Mouse (Mus musculus) right cerebral cortex, postnatal 25 days (tissue): Measurements from ENCODE around the gene Myo1h.

Experiments
- DNase-seq: peaks from one replicate; pipeline ENCODE4 v3.0.0; 2022

Gene Myo1h

DNA sequence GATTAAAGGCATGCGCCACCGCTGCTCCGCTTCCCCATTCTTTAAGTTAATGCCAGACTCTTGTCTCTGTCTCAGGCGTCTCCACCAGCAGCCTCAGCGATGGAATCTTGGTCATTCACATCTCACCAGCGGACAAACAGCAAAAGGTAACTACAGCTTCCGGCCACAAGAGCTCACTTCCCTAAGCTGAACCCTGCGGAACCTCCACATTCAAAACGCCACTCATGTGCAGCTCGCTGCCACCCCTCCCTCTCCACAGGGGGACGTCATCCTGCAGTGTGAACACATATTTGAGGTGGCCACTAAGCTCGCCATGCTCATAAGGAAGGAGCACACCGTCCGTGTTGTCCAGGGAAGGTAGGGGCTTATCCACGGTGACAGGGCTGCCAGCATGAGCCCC, 72.0 kb downstream of the Myo1h start:
- DNase-seq = no peak

DNA sequence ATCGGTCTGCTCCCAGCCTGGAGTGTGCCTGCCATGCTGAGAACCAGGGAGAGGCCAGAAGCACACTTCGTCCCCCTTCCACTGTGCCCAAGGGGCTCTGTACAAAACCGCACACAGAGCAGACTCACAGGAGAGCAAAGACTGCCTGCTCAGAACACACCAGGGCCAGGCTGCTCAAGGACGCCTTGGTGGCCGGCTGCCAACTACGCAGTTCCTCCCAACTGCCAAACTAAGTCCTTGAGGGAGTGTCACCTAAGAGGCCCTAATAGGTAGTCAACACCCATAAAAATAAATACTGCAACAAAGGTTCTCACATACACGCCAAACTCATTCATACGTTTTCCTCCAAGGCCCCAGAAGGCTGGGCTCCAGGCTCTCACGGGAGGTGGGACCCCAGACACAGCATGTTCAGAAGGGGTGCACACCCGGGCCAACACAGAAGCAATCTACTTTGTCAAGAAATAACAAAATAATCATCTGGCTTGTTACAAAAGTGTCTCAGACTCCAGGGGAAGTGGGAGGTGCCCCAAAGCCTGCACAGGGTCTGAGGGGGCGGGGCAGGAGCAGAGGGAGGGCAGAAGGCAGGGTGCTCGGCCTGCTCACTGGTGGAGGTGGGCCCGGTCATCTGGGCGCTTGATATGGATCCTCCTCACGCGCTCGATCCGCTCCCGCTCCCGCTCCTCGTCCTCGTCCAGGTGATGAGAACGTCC, 76.2 kb downstream of the Myo1h start:
- no peak for DNase-seq

DNA sequence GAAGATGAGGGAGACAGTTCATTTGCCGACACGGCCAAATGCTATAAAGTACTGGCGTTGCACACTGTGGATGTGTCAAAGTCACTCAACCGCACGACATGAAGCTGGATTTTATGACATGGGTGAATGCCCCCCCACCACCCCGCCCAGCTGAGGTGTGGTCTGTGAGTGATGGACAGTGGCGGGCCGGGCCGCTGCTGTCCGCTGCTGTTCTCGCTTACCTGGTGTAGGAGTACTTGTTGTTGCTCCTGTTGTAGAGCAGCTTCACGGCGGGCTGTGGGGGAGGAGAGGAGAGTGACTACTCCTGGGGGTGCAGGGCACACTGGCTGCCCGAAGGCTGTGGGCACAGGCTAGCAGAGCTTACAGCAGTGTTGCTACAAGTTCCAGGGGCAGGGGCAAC, 79.2 kb downstream of the Myo1h start:
- no peak for DNase-seq

DNA sequence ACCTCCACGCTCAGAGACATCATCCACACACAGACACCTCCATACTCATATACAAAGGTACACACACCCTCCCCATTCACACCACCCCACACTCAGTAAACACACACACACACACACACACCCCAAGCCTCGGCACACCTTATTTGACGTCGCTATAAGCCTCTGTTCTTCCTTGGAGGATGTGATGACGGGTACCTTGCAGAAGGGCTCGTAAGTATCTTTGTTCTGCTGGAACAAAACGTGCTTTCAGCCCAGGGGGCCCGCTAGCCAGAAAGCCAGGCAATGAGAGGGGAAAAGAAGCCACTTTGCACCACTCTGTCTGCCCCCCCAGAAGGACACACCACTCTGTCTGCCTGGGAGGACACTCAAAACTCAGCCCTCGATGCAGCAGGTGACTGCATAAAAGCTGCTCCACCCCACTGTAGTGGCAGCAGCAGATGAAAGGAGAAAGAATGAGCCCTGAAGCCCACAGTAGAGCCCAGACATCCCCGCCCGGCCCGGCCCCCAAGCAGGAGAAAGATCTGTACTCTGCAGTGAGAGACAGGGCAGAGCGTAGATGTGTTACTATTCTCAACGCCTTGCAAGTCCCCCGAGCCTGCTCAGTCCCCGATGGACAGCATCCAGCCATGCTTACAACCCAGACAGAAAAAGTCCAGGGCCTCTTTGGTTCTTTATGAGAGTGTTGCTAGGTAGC, 80.0 kb downstream of the Myo1h start:
- DNase-seq = no peak

DNA sequence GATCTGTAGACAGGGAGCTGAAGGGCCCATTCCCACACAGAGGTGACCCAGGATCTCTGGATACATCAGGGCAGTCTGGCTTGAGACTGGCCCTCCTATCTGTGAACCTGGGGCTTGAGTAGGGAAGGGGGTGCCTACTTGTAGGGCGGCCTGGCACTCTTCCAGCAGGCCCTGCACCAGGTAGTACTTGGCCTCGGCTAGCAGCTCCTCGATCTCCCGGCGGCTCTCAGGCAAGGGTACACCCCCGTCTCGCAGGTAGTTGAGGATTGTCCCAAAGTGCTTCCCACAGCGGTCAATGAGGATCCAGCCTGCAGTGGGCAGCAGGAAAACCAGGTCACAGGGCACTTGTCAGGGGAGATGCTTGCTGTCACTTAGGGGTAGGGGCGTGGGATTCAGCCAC, 81.0 kb downstream of the Myo1h start:
- DNase-seq = no peak

DNA sequence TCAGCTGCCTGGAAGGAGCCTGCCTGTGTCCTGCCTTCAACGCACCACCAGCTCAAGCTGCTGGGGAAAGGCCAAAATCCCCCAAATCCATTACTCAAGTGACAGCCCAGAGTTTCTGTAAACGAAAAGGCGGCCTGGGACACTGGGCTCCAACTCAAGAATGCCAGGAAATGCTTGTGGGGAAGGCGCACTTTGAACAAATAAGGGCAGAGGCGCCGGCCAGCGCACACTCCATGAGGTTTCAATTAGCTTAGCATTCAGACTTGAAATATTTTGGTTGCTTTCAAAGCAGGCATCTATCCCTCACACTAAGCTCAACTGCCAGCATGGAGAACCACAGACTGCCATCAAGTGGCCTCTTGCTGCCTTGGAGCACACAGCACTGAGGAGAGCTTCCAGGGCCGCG, 81.4 kb downstream of the Myo1h start:
- DNase-seq = no peak

DNA sequence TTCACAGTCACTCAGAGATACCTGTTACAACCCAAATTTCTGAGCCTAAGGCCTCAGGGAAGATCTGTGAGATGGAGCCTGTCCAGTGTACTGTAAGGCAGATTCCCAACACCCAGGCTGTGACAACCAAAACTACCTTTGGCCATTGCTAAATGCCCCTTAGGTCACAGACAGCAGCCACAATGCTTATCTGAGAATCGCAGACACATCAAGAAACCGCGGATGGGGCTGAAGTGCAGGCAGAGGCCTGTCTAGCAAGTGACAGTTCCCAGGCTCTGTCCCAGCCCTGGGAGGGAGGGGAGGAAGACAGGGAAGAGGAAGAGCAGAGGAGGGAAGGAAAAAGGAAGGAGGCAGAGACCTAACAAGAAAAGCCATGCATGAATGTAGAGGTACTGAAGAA, 82.4 kb downstream of the Myo1h start:
- DNase-seq = no peak

DNA sequence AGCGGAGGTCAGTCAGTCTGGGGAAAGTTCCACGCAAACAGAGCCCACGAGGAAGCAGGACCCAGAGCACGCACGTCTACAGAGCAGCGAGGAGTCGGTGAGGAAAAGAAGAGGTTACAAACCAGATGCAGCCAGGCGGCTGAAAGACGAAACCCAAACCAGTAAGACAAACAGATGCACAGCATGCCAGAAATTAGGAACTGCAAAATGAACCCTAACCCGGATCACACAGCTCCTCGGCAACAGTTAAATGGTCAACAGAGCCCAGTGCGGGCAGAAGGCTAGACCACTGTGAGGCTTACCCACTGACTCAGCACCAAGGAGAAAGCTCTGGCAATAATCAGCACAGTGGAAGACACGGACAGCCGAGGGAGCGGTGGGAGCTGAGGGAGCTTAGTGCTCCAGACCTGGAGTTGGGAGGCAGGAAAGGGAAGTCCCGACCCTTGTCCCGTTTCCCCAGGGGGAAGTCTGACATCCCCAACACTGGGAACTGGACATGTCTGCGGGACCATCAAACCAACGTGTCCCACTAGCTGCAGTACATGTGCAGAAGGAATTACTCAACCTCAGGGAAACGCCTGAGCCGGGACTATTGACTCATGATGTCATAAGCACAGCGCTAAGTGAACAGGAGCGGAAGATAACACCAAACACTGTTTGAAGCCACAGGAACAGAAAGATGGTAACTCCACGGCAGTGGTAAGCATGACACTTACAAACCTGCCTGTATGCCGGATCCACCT, 82.9 kb downstream of the Myo1h start:
- no peak for DNase-seq

DNA sequence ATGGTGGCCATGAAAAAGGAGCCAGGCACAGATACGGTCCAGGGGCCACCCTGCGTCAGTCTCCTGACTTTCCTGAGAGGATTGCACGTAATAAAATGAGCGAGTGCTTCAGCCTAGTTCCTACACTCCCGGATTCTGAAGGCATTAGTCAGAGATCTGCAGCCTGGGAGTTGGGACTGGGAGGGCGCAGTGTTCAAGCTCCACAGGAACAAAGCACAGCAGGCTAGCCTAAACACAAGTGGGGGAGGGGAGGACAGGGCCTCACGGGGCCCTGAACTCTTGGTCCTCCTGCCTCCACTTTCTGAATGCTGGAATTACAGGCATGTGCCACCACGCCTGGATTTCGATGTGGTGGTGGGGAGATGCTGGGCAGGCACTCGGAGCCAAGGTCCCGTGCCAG, 83.6 kb downstream of the Myo1h start:
- no peak for DNase-seq

DNA sequence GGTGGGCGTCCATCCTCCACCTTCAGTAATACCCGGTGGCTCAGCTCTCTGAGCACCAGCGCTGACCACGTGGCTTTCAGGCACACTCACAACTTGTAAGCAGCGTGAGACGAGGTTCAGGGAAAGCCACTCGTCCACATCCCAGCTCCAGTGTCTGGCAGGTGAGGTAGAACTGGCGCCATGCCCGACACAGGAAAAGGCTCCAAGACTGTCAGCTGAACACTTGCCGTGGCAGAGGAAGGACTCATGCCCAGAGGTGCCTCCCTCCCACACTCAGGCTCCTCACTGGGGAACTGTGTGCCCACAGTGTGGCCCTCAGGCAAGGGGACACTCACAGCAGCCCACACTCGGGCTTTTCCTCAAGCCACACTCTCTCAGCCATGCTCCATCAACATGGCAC, 84.2 kb downstream of the Myo1h start:
- no peak for DNase-seq

DNA sequence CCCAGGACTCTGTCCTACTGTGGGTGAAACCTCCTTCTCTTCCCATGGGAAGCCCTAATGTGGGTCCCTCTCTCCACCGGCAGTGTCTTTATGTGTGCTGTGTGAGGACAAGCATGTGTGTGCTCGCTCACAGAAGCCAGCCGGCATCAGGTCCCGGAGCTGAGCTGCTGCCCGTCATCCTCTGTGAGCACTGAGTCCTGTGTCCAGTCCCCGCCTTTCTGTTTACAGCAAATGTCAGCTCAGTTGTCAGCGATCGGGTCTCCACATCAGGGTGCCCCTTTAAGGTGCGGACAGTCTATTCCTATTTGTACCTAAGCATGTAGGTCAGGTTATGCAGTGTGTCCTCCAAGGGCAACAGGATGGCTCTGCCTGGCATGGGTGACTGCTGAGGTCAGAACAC, 84.6 kb downstream of the Myo1h start:
- no peak for DNase-seq

DNA sequence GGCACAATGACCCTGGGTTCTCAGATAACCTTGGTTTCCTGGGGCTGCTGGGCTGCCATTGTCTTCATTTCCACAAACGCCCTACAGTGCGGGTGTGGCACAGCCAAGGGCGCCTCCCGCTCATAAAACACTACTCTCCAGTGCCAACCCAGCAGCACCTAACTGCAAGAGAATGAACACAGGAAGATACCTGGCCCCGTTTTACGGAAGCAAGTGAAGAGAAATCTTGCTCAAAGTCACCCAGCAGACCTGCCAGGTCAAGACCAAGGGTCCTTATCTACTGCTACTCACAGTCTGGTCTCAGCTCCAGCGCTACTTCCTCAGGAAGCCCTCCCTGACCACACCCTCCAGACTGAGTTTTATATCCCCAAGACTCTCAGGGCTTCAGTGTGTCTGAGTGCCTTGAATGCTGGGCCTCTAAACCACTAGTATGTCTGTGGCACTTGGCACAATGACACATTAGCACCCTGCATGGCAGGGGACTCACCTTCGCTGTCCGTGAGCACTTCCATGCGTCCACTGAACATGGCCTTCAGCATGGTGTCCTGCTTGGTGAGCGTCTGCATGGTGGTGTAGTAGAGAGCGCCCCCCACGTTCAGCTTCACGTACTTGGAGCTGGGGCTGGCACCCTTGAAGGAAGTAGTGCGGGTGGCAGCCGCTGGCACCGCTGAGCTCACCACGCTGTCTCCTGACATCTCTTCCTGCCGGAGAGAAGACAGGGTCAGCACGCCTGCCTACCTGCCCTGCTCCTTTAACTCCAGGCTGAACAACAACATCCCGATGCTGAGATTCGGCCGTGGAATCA, 85.6 kb downstream of the Myo1h start:
- no peak for DNase-seq

DNA sequence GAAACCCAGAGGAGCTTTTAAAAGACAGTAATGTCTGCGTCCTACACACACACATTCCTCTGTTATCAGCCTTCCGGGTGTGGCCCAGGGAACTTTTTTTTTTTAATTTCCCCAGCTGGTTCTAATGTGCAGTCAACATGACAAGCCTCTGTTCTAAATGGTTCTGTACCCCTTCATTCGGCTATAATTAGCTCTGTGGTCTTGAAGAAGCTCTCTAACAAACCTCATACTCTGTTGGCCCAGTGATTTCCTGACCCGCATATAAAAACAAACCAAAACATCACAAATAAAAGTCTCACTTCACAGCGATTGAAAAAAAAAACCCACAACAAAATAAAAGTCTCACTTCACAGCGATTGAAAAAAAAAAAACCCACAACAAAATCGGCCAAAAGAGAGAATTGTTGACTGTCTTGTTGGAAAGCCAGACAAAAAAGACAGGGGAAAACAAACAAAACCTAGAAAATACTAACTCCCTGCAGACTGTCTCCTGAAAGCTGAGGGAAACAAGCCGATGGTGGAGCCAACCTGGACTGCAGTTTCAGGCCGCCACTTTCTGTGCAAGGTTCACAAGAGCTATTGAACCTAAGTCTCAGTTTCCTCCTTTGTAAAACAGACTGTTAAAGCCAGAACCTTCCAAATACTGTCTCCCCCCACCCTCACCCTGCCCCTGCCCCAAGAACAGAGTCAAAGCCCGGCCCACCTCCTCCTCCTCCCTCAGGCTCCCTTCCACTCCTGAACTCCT, 89.4 kb downstream of the Myo1h start:
- no peak for DNase-seq

DNA sequence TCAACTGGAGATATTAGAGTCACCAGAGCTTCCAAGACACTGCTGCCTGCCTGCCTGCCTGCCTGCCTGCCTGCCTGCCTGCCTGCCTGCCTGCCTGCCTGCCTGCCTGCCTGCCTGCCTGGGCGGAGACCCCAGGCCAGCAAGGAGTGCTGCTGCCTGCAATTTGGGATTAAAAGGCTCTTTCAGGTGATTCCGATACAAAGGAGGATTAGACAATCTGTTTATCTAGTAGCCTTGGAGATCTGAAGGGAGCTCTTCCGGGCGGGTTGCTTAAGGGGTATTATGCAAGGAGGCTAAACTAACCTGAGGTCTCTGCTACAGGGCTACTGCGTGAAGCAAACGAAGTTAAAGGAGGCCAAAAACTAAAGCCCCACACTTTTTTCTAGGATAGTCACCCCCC, 90.0 kb downstream of the Myo1h start:
- no peak for DNase-seq

DNA sequence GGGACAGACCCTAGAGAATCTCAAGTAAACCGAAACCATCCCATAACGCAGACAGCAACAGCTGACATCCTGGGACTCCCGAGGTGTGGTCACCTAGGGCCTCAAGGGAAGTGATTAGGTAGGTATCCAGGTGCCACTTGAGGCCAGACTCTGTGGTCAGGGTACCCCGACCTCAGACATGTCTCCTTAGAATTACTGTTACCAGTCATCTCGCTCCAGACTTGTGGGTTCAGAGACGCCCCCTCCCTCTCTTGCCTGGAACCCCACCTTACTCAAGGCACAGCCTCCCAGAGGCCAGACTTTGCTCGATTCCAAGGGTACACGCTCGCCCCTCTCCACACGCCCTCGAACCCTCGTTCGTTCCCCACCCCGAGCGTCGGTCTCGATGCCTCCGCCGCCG, 90.8 kb downstream of the Myo1h start:
- DNase-seq = no peak

DNA sequence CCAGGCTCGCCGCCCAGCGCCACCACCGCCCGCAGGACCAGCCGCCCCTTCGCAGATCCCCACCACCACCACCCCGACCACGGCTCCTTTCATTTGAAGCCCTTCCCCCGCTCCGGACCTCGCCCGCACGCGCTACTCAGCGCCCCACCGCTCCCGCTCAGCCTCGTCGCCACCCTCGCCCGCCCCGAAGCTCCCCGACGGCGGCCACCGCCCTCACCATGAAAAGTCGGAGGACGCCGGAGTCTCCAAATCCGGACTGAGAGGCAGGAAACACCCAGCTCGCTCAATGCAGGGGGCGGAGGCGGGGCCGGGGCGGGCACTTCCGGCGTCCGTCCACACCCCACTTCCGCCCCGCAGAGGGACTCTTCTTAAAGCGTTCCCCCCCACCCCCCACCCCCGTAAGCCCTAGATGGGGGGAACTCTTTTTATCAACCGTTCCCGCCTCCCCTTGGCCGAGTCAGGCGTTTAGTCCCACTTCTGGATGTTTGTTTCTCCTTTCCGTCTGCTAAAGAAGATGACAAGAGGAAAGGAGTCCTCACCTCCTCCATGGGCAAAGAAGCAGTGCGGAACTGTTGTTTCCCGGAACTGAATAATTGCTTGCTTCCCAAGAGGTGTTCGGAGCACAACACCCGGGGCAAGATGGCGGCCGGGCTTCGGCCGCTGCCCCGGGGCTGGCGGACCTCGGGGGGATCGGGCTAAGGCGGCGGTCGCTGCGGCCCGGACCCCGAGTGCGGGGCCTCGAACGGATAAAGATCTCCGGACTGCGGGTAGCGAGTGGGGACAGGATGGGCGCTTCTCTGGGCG, 91.4 kb downstream of the Myo1h start, which contains the start of the genes Kctd10 and Ube3b:
Kctd10 (minus strand) TSS at position 300 of the 804 bp plus-strand sequence.
Ube3b (plus strand) TSS at position 399 of the 804 bp plus-strand sequence.
- DNase-seq = peak; percentile 82

DNA sequence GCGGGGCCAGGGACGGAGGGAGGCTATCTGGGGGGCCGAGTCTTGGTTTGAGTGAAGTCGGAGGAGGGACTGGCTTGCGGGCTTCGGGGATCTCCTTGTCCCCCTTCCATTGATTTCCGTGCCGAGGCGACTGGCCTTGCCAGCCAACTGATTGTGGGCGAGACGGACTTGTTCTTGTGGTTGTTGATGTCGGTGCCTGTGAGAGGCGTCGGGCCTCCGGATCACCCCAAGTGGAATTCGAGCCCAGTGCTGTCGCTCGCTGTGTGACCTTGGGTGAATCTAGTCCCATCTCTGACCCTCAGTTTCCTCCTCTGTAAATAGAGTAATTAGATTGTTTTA, 92.0 kb downstream of the Myo1h start:
- DNase-seq = no peak

DNA sequence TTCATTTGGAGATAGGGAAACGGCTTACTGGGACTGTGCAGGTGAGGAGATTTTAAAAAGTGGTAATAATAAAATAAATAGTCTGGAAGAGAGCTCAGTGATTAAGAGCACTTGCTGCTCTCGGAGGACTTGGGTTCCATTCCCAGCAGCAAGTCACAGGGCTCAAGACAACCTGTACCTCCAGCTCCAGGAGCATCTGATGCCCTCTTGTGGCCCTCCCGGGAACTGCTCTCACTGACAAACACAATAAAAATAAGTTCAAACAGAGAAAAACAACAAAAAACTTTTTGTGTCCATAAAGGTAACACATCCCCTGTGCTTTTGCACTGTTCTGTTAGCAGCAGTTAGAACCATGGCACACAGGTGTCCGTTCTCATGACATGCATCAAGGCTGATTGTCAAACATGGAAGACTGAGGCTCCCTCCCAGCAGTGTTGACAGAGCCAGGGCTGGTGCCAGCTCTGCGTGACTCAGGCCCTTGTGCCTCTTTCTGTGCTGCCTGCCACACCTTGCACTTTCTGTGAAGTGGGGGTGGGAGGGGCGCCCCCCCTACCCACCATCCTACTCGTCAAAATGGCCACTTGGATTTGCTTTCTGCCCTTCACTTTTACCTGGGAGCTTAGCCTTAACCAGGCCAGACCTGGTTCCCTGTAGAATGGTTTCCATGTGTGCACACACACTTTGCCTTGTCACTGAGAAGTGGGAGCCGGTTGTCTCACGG, 94.4 kb downstream of the Myo1h start:
- no peak for DNase-seq

DNA sequence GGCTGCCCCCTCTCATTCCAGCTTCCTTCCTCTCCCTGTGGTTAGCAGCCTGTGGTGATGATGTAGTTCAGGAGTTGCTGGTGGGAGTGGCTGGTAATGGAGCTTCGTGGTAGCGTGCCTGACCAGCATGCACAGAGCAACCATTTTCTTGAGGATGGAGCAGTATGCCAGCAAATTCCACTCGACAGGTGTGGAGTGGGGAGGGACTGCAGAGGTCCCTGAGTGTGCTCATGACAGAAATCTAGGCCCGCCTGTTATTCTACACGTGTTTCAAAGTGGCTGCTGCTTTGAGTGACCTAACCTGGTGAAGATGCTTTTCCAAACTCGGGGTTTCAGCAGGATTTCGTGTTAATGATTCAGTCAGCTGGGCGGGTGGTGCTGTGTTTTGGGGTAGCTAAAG, 95.5 kb downstream of the Myo1h start:
- no peak for DNase-seq

DNA sequence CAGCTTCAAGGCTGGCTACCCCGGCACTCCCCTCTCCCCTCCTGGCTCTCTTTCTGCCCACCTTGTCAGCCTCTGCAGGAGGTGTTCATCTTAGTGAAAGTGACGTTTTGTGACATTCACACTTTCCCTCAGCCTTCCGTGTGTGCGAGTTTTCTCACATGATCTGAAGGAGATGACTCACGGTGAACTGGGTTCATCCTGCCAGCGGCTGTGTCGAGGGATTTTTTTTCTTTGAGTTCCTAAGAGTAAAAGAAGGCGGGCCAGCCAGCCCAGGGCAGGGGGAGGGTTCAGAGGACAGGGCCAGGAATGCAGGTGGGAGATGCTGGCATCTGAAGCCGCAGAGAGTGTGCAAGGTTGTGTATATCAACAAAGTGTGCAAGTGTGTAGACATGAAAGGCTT, 104.2 kb downstream of the Myo1h start:
- no peak for DNase-seq

DNA sequence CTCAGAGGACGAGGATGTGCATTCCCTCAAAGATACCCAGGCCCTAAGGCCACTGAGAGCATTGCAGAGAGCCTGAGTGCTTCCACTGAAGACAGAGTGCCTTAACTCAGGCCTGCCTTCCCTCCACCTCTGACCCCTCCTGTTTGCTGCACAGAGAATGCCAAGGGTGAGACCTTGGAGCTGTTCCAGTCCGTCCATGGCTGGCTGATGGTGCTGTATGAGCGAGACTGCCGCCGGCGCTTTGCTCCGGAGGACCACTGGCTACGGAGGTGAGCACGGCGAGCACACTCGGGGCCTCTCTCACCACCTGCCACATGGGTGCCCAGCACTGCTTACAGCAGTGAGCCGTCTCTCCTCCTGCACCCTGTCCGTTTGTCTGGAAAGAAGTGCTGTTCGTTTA, 117.6 kb downstream of the Myo1h start:
- DNase-seq = no peak
